Mouse (Mus musculus) forebrain, embryonic 11.5 days (tissue): ENCODE data around the gene Syt3. TPM values are rescaled to one million over a fixed set of nuclear protein-coding genes. Genes with fewer than 3 reads are reported as not detected.

Experiments used
- polyA plus RNA-seq: library from polyadenylated mRNA; unstranded; fragments of >200 nt; fragmentation: Nextera tagmentation; extraction: Ambion mirVana; gene quantifications from 2 replicates; pipeline ENCODE4 v1.2.1, GENCODE M21; 2014

The Syt3 gene
- polyA plus RNA-seq, 1 experiment from 2014 or later, result 4.0 TPM

Other genes starting within 250 kb of the Syt3 start
- not detected in 2 replicates for gene Klk1b16, start 247.3 kb upstream of the Syt3 start, polyA plus RNA-seq
- not detected in 2 replicates for gene Klk1b24, start 195.9 kb upstream of the Syt3 start, polyA plus RNA-seq
- gene Klk1b3, start 185.9 kb upstream of the Syt3 start, polyA plus RNA-seq, result not detected in 2 replicates
- gene Klk1b4, start 176.7 kb upstream of the Syt3 start, polyA plus RNA-seq, result not detected in 2 replicates
- not detected in 2 replicates for gene Klk1b5, start 168.2 kb upstream of the Syt3 start, polyA plus RNA-seq
- gene Klk1, start 158.7 kb upstream of the Syt3 start, polyA plus RNA-seq, result not detected in 2 replicates
- gene Gm36864, start 147.9 kb upstream of the Syt3 start, polyA plus RNA-seq, result not detected in 2 replicates
- gene 1700028J19Rik, start 137.4 kb upstream of the Syt3 start, polyA plus RNA-seq, result 0.99 and 1.3 TPM in 2 replicates
- gene 2410002F23Rik, start 137.4 kb upstream of the Syt3 start, polyA plus RNA-seq, result 167 and 178 TPM in 2 replicates
- gene Acp4, start 126.7 kb upstream of the Syt3 start, polyA plus RNA-seq, result 0.17 TPM in 1 of 2 replicates, not detected in the other
- not detected in 2 replicates for gene Gm15517, start 122.7 kb upstream of the Syt3 start, polyA plus RNA-seq
- gene Clec11a, start 77.2 kb upstream of the Syt3 start, polyA plus RNA-seq, result 3.2 TPM in 2 replicates
- 3.6 and 4.2 TPM in 2 replicates for gene Shank1, start 73.8 kb upstream of the Syt3 start, polyA plus RNA-seq
- gene 1700008O03Rik, start 1.7 kb downstream of the Syt3 start, polyA plus RNA-seq, result 0.89 and 0.96 TPM in 2 replicates
- gene Lrrc4b, start 44.9 kb downstream of the Syt3 start, polyA plus RNA-seq, result 8.2 and 9.8 TPM in 2 replicates
- 2.6 and 2.9 TPM in 2 replicates for gene Aspdh, start 81.3 kb downstream of the Syt3 start, polyA plus RNA-seq
- 60.9 and 68.9 TPM in 2 replicates for gene Josd2, start 83.9 kb downstream of the Syt3 start, polyA plus RNA-seq
- gene Emc10, start 112.4 kb downstream of the Syt3 start, polyA plus RNA-seq, result 115 and 124 TPM in 2 replicates
- 22.3 and 25.3 TPM in 2 replicates for gene Fam71e1, start 112.5 kb downstream of the Syt3 start, polyA plus RNA-seq
- gene Mybpc2, start 140.6 kb downstream of the Syt3 start, polyA plus RNA-seq, result 0.23 TPM in 1 of 2 replicates, not detected in the other
- gene Spib, start 148.0 kb downstream of the Syt3 start, polyA plus RNA-seq, result 0.13 and 0.23 TPM in 2 replicates
- gene Pold1, start 164.7 kb downstream of the Syt3 start, polyA plus RNA-seq, result 124 and 133 TPM in 2 replicates
- gene Nr1h2, start 169.8 kb downstream of the Syt3 start, polyA plus RNA-seq, result 72.3 and 76.4 TPM in 2 replicates
- gene Napsa, start 188.3 kb downstream of the Syt3 start, polyA plus RNA-seq, result 0.68 and 0.92 TPM in 2 replicates
- 1.8 and 2.0 TPM in 2 replicates for gene Kcnc3, start 206.6 kb downstream of the Syt3 start, polyA plus RNA-seq